Mouse (Mus musculus): ENCODE results near the gene Spp1.

DNA sequence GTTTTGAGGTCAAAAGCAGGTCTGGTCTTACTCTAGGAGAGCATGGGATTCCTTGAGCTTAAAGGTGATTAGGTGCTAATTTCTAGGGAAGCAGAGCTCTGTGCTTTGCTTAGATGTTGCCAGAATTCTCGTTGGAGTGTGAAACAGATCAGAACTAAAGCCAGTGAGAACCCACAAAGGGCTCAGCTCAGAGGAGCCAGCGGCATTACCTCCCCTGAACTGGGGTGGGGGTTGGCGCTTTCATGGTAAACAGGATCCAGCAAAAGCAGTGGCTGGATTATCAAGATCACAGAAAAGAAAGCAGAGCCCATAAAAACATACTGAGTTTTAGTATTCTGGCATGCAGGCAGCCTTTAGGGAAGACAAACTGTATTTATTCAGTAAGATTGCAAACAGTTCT, 28.2 kb upstream of the Spp1 start:
- TF ChIP-seq HCFC1 (IDR thresholded peaks at IDR 0.05; ENCODE audit: borderline replicate concordance, insufficient read depth, low read length) (no peak), MAFK (IDR thresholded peaks at IDR 0.05; ENCODE audit: insufficient read depth, low read depth, low read length) (no peak), ZC3H11A (IDR thresholded peaks at IDR 0.05; ENCODE audit: borderline replicate concordance, low read depth, low read length) (no peak)
